Mouse (Mus musculus): Measurements from ENCODE around the gene Nkx1-1.

Gene Nkx1-1

DNA sequence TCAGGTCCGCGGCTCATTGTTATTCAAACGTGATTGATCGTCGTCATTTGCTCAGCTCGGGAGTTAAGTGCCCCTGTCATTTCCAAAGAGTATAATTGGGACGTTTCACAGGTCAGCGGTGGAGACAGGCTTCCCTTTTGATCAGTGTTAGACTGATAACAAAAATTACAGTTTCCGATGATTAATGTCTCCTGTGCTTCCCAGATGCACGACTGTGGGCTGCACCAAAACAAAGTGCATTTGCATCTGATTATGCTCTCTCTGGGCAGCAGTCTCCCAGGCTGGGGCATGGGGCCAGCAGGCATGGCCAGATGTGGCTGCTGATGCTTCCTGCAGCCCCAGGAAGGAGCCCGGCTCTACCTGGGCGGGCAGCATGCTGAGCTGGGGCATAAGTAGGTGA, 33.0 kb downstream of the Nkx1-1 start:
- DNase-seq, result no peak

DNA sequence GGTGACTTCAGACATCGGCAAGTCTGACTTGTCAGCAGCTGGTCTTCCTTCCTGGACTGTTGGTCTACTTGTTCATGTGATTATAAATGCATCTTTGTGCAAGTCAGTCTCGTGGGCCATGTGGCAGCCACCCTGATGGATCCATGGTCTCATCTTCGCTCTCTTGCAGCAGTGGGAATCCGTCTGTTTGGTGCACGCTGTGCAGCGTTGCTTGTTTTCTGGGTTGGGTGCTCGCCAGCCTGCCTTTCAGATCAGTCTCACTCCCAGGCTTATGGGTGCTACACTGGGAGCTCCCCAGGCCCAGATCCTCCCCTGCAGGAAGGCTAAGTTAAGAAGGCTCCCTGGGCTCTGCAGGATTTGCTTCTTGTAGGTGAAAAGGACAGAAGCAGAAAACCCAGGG, 36.9 kb downstream of the Nkx1-1 start:
- DNase-seq, result no peak

DNA sequence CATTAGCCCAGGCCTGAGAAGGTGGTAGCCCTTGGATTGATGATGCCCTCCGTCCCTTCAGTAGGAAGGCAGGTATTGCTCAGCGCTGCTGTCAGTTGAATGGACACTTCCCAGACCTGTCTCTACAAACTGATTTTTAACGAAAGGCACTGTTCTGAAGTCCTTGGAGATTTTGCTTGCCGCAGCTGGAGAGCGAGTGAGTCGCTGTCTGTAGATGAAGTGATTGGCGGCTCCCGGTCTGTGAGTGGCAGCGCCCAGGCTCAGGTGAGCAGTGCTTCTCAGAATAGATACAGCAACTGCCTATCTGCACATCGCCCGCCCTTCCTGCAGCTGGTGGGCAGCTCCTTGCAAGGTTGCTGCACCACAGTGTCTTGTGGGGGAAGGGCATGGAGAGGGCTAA, 38.1 kb downstream of the Nkx1-1 start:
- DNase-seq, result no peak

DNA sequence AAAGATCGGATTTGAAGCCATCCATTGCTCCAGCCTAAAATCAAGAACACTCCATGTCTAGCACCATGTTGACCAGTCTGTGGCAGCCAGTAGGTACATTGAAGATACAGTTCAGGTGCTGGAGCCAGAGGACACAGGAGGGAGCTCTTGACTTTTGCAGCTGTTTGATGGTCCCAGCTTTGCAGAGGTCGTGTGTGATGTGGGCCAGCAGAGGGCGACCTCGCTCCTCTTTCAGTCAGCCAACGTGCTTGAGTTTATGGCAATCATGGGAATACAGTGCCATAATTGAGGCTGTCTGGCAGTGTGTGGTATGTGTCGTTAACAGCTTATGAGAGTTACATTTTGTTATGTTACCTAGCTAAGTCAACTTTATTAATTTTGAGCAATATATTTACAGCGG, 40.0 kb downstream of the Nkx1-1 start:
- peak; percentile 87 for DNase-seq

DNA sequence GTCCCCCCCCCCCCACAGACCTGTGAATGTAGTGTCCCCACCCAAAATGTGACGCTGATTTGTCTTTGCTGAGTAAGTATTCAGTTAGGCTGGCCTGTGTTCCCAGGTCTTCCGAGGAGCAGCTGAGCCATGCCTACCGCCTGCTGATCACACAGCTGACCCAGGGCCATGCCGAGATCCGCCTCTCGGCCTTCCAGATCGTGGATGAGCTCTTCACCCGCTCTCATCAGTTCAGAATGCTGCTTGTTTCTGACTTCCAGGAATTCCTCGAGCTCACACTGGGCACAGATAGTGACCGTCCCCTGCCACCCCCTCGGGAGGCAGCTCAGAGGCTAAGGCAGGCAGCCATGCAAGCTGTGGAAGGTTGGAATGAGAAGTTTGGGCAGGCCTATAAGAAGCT, 46.2 kb downstream of the Nkx1-1 start:
- no peak for DNase-seq
